Mouse (Mus musculus) CH12.LX (cell line): ENCODE data around the gene Ncaph2. TPM values are rescaled to one million over a fixed set of nuclear protein-coding genes. Genes with fewer than 3 reads are reported as not detected.
A peak's percentile ranks its signal among the peaks of the same experiment; 100 is the strongest.

ENCODE experiments used
- DNase-seq: peaks from one replicate; pipeline ENCODE4 v3.0.0-alpha.2; 2013; ENCODE audit errors: extremely low read depth
- H3K27ac ChIP-seq: 2 replicates; pipeline ENCODE4 v1.5.1; 2012; ENCODE audit warnings: low read depth, mild to moderate bottlenecking, control low read depth, moderate library complexity; ENCODE audit not compliant: insufficient read depth
- H3K27me3 ChIP-seq: replicated peaks from 2 replicates; pipeline ENCODE3; 2012; ENCODE audit warnings: inconsistent platforms
- H3K36me3 ChIP-seq, 2 experiments: replicated peaks in 1 of 2; 2 replicates each; pipeline versions ENCODE3 to v1.6.1; 2012; ENCODE audit warnings: inconsistent platforms in 1 of 2, low read length in 1 of 2, mild to moderate bottlenecking in 1 of 2, mixed read lengths in 1 of 2, moderate library complexity in 1 of 2; ENCODE audit not compliant: control insufficient read depth in 1 of 2, insufficient read depth in 1 of 2
- H3K4me1 ChIP-seq, 2 experiments: 2 replicates each; pipeline ENCODE4 v1.6.1; 2012; ENCODE audit warnings: inconsistent platforms in 1 of 2, moderate library complexity in 1 of 2; ENCODE audit not compliant: insufficient read depth in 2 of 2, control insufficient read depth in 1 of 2
- H3K4me2 ChIP-seq: 2 replicates; pipeline ENCODE4 v1.6.1; 2012; ENCODE audit warnings: low read depth, mild to moderate bottlenecking, control low read depth; ENCODE audit not compliant: poor library complexity, insufficient read depth, severe bottlenecking
- H3K4me3 ChIP-seq, 3 experiments: fragments of 150-350 bp in 1 of 3; sonication (generic) in 1 of 3; replicated peaks in 1 of 3; 2 replicates each; pipeline versions ENCODE3 to v1.5.1; 2011 to 2012; ENCODE audit warnings: low read depth in 2 of 3, low read length in 2 of 3, mild to moderate bottlenecking in 2 of 3, moderate library complexity in 2 of 3, control low read depth in 1 of 3, improper control_type of control experiment in 1 of 3, inconsistent platforms in 1 of 3, mixed read lengths in 1 of 3; ENCODE audit not compliant: poor library complexity in 1 of 3
- H3K79me2 ChIP-seq: replicated peaks from 2 replicates; pipeline ENCODE4 v1.6.1; 2012; ENCODE audit warnings: mild to moderate bottlenecking, moderate library complexity; ENCODE audit not compliant: control insufficient read depth, poor library complexity, insufficient read depth, severe bottlenecking; ENCODE audit errors: extremely low read depth
- H3K9ac ChIP-seq: 2 replicates; pipeline ENCODE4 v1.6.1; 2012; ENCODE audit warnings: low read depth, mild to moderate bottlenecking, control low read depth, moderate library complexity; ENCODE audit not compliant: insufficient read depth
- H3K9me3 ChIP-seq: replicated peaks from 2 replicates; pipeline ENCODE3; 2012; ENCODE audit warnings: low read length, inconsistent platforms, mixed read lengths
- BHLHE40 ChIP-seq: IDR thresholded peaks from 2 replicates; pipeline ENCODE4 v1.6.1; 2011; ENCODE audit warnings: mild to moderate bottlenecking, low read depth, low read length, improper control_type of control experiment
- CHD1 ChIP-seq: IDR thresholded peaks from 2 replicates; pipeline ENCODE4 v1.6.1; 2012; ENCODE audit warnings: low read depth, low read length, improper control_type of control experiment, inconsistent platforms
- CHD2 ChIP-seq: IDR thresholded peaks from 2 replicates; pipeline ENCODE4 v1.6.1; 2011; ENCODE audit warnings: low read length, improper control_type of control experiment
- E2F4 ChIP-seq: IDR thresholded peaks from 2 replicates; pipeline ENCODE4 v1.6.1; 2011; ENCODE audit warnings: low read depth, low read length, improper control_type of control experiment; ENCODE audit not compliant: insufficient replicate concordance
- EP300 ChIP-seq: IDR thresholded peaks from 2 replicates; pipeline ENCODE4 v1.6.1; 2011; ENCODE audit warnings: low read length, improper control_type of control experiment
- ETS1 ChIP-seq: conservative IDR thresholded peaks from 2 replicates; pipeline ENCODE4 v1.6.1; 2012; ENCODE audit warnings: low read depth, mild to moderate bottlenecking, inconsistent platforms, low read length, improper control_type of control experiment, moderate library complexity
- HCFC1 ChIP-seq: IDR thresholded peaks from 2 replicates; pipeline ENCODE4 v1.6.1; 2012; ENCODE audit warnings: low read depth, mild to moderate bottlenecking, inconsistent platforms, low read length, improper control_type of control experiment
- IRF4 ChIP-seq: IDR thresholded peaks from 2 replicates; pipeline ENCODE4 v1.6.1; 2014; ENCODE audit warnings: low read depth, mild to moderate bottlenecking, inconsistent platforms, low read length, improper control_type of control experiment
- JUN ChIP-seq: IDR thresholded peaks from 2 replicates; pipeline ENCODE4 v1.6.1; 2011; ENCODE audit warnings: low read depth, mild to moderate bottlenecking, low read length, improper control_type of control experiment, moderate library complexity; ENCODE audit not compliant: insufficient read depth
- JUND ChIP-seq: conservative IDR thresholded peaks from 2 replicates; pipeline ENCODE4 v1.6.1; 2011; ENCODE audit warnings: low read depth, low read length, improper control_type of control experiment
- MAX ChIP-seq: IDR thresholded peaks from 2 replicates; pipeline ENCODE4 v1.6.1; 2011; ENCODE audit warnings: low read length, improper control_type of control experiment
- MAZ ChIP-seq: IDR thresholded peaks from 2 replicates; pipeline ENCODE4 v1.6.1; 2012; ENCODE audit warnings: low read depth, mild to moderate bottlenecking, inconsistent platforms, low read length, improper control_type of control experiment, moderate library complexity
- MEF2A ChIP-seq: IDR thresholded peaks from 2 replicates; pipeline ENCODE4 v1.6.1; 2014; ENCODE audit warnings: low read depth, mild to moderate bottlenecking, inconsistent platforms, low read length, improper control_type of control experiment, borderline replicate concordance
- MXI1 ChIP-seq: IDR thresholded peaks from 2 replicates; pipeline ENCODE4 v1.6.1; 2011; ENCODE audit warnings: mild to moderate bottlenecking, low read depth, low read length, improper control_type of control experiment
- MYC ChIP-seq: IDR thresholded peaks from 2 replicates; pipeline ENCODE4 v1.6.1; 2011; ENCODE audit warnings: low read depth, mild to moderate bottlenecking, improper control_type of control experiment, low read length
- NELFE ChIP-seq: IDR thresholded peaks from 2 replicates; pipeline ENCODE4 v1.6.1; 2011; ENCODE audit warnings: low read depth, low read length, improper control_type of control experiment
- NRF1 ChIP-seq: IDR thresholded peaks from 2 replicates; pipeline ENCODE4 v1.6.1; 2014; ENCODE audit warnings: low read depth, mild to moderate bottlenecking, inconsistent platforms, low read length, improper control_type of control experiment, moderate library complexity
- POLR2A ChIP-seq: IDR thresholded peaks from 2 replicates; pipeline ENCODE4 v1.6.1; 2011; ENCODE audit warnings: low read depth, mild to moderate bottlenecking, improper control_type of control experiment, low read length
- POLR2AphosphoS2 ChIP-seq: IDR thresholded peaks from 2 replicates; pipeline ENCODE4 v1.6.1; 2011; ENCODE audit warnings: low read depth, low read length, improper control_type of control experiment
- RAD21 ChIP-seq: IDR thresholded peaks from 2 replicates; pipeline ENCODE4 v1.6.1; 2011; ENCODE audit warnings: low read depth, mild to moderate bottlenecking, low read length, improper control_type of control experiment, moderate library complexity
- RCOR1 ChIP-seq: conservative IDR thresholded peaks from 2 replicates; pipeline ENCODE4 v1.6.1; 2012; ENCODE audit warnings: low read depth, mild to moderate bottlenecking, inconsistent platforms, low read length, improper control_type of control experiment
- SIN3A ChIP-seq: IDR thresholded peaks from 2 replicates; pipeline ENCODE4 v1.6.1; 2012; ENCODE audit warnings: low read length, improper control_type of control experiment, inconsistent platforms
- SMC3 ChIP-seq: IDR thresholded peaks from 2 replicates; pipeline ENCODE4 v1.6.1; 2011; ENCODE audit warnings: low read depth, low read length, improper control_type of control experiment
- TCF12 ChIP-seq: IDR thresholded peaks from 2 replicates; pipeline ENCODE4 v1.6.1; 2014; ENCODE audit warnings: low read depth, mild to moderate bottlenecking, inconsistent platforms, low read length, improper control_type of control experiment
- UBTF ChIP-seq: IDR thresholded peaks from 2 replicates; pipeline ENCODE4 v1.6.1; 2012; ENCODE audit warnings: low read depth, mild to moderate bottlenecking, inconsistent platforms, low read length, improper control_type of control experiment, moderate library complexity
- USF1 ChIP-seq: IDR thresholded peaks from 2 replicates; pipeline ENCODE4 v1.6.1; 2014; ENCODE audit warnings: low read depth, mild to moderate bottlenecking, inconsistent platforms, low read length, improper control_type of control experiment
- dilution Hi-C: fragments of 300-500 bp; cut with MboI; formaldehyde crosslinking; loops from 2 replicates; pipeline ENCODE4 v1.14.3; 2020; ENCODE audit warnings: low sequenced_read_pairs; ENCODE audit not compliant: extremely low pct_unique_long_range_greater_than_20kb, extremely low pct_ligation_motif_present
- in situ Hi-C: fragments of 300-500 bp; cut with MboI; formaldehyde crosslinking; loops from 3 replicates; pipeline ENCODE4 v1.14.3; 2019; ENCODE audit warnings: low sequenced_read_pairs, low pct_ligation_motif_present, low pct_unique_long_range_greater_than_20kb, mixed read lengths
- polyA plus RNA-seq: library from polyadenylated mRNA; unstranded; fragments of >175 nt; gene quantifications from 2 replicates; pipeline ENCODE4 v1.2.1, GENCODE M21; 2012; ENCODE audit warnings: low read depth; ENCODE audit not compliant: insufficient read length
- total RNA-seq, 2 experiments: library from RNA; depleted of rRNA; stranded (reverse); fragments of 300-350 nt in 1 of 2; fragments of >200 nt in 1 of 2; gene quantifications; 2 replicates each; pipeline ENCODE4 v1.2.3; 2012 to 2014

Ncaph2 gene
- total and polyA plus RNA-seq, 3 experiments, result 95.4 to 151 (median 106) TPM

DNA sequence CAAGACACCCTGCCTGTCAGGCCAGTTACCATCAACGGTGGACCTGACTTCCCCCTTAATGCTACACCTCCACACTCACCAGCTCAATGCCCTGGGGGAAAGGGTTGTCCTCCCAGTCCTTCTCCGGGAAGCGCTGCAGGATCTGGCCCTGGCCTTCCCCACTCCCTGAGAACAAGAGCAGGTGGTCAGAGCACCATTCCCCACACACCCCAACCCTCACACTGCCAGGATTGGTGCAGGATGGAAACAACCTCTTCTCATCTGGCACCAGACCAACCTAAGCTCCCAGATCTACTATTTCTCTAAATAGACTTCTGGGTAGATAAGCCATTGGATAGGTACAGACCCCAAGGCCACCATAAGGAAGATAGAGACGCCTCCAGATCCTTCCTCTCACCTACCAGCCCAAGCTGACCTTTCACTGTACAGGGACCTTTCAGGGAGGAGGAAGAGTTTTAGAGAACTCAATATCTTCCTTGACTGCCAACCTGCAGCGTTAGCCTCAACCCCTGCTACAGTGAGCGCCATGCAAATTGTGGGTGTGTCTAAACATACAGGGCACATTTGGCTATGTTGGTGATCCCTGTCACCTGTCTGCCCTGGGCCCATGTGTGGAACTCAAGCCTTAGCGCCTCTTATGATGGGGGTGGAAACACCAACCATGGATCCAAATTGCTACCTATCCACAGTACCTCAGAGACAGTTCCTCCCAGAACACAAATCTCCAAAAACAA lies 46.9 kb upstream of the Ncaph2 start:
- dilution Hi-C loops, result no loop called here

DNA sequence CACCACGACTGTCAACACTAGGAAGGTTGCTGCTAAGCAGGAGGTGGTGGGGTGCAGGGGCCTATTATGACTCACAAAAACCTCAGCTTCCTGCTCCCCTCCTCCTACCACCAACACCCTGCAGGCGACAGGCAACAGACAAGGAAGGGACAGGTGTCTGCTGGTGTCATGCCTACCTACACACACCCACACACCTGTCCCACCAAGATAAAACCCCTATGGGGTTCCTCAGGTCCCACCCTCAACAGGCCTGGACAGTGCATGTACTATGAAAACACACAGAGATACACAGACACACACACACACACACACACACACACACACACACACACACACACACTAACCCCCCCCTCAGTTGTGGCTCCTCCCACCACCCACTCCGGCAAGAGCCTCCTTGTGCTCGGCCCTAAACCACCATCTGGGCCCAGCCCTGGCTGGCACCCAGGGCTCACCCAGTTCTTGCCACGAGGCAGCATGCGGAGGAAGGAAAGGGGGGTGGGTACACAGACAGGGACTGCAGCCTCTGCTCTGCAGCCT lies 45.5 kb upstream of the Ncaph2 start:
- Histone ChIP-seq H3K4me3 (no peak overlapping the region), H3K9ac (no peak overlapping the region), H3K9me3 (no peaks in the 10 kb centered on the region), H3K4me1 (peaks cover 38 to 74% of the 10 kb centered on the region in 2 experiments), H3K4me2 (no peak overlapping the region), H3K79me2 (peaks cover 11% of the 10 kb centered on the region), H3K27ac (no peak overlapping the region), H3K36me3 (peaks cover 24 to 42% of the 10 kb centered on the region in 2 experiments), H3K27me3 (no peaks in the 10 kb centered on the region)
- in situ Hi-C loops, result no loop called here
- DNase-seq, result peak; percentile 68
- dilution Hi-C loops, result no loop called here
- TF ChIP-seq SIN3A (no peak), NELFE (no peak), CHD2 (peak; percentile 31; the same call in 1 of the 2 replicates), BHLHE40 (peak; percentile 60; the same call in 1 of the 2 replicates), JUND (peak; percentile 45; the same call in 1 of the 2 replicates), IRF4 (peak; percentile 75), JUN (0 out of 2 replicates have a peak, but pooled peaks have one; percentile 18), TCF12 (peak; percentile 54; the same call in 1 of the 2 replicates), EP300 (peak; percentile 63), USF1 (no peak), ETS1 (peak; percentile 39; the same call in 1 of the 2 replicates), MEF2A (no peak)

More for the DNA sequence above, 46.9 kb upstream of the Ncaph2 start:
- no peak overlapping the region for H3K9ac ChIP-seq
- H3K36me3 ChIP-seq, result peaks cover 35 to 56% of the 10 kb centered on the region in 2 experiments
- peaks cover 11% of the 10 kb centered on the region for H3K79me2 ChIP-seq
- peak; percentile 33 for DNase-seq
- TF ChIP-seq NRF1 (no peak), TCF12 (no peak), MAZ (no peak), RAD21 (no peak), JUN (no peak), MYC (no peak), RCOR1 (no peak), IRF4 (no peak), ETS1 (no peak), HCFC1 (no peak), POLR2A (no peak), E2F4 (no peak), SMC3 (no peak), POLR2AphosphoS2 (no peak), MAX (no peak), CHD1 (no peak), UBTF (no peak), CHD2 (no peak), MXI1 (no peak)
- TF ChIP-seq, all 38 proteins: peak for 0
- in situ Hi-C loops, result no loop called here
- peaks cover 33 to 65% of the 10 kb centered on the region in 2 experiments for H3K4me1 ChIP-seq
- H3K4me3 ChIP-seq, result no peak overlapping the region
- H3K27me3 ChIP-seq, result no peaks in the 10 kb centered on the region
- H3K4me2 ChIP-seq, result no peak overlapping the region
- H3K9me3 ChIP-seq, result no peaks in the 10 kb centered on the region
- no peak overlapping the region for H3K27ac ChIP-seq
